Mouse (Mus musculus): ENCODE results near the gene Prelp.
"Not testable (repeated sequence)": the region's sequence is repeated elsewhere in the genome, so short reads cannot be mapped to it uniquely, and the experiment has no call there.

Prelp gene

DNA sequence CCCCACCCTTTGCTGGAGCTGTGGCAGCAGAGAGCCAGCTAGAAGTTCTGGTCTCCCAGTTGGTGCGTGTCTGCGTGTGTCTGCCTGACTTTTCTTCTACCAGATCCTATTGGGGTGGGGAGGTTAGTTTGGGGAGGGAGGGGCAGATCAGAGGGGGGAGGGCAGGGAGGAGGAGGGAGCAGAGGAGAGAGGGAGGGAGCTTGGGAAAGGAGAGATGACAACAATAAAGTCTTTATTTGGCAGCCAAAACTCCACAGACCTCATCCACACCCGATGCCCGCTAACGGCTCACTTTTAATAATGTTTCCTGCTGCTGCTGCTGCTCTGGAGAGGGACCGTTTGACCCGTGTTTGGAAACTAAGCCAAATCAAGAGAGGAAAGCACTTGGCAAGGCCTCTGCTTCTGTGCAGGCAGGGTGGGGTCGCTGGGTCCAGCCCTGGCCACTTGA is at the start of gene Prelp:
Gene Prelp (minus strand): TSS at position 111 of the 448 bp plus-strand sequence.
- DNase-seq (ENCODE audit: low read depth, low spot score) = no peak

DNA sequence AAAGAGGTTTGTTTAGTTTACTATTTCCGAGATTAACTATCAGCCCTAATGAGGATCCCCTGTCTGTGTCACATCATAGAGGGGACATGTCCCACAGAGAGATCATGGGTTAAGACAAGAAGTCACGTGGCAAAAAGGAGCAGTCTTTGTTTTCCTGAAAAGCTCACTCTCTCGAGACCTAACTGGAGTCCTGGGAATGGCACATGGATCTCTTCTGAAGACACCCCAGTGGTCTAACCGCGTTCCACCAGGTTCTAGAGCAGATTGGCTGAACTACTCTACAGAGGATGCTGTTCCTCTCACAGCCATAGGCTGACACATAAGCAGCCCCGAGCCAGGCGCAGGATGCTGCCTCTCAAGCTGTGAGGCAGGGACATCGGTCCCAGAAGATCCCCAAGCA is 48.2 kb upstream of the Prelp start:
- no peak for DNase-seq (ENCODE audit: low read depth, low spot score)

- DNase-seq (ENCODE audit: low read depth, low spot score) = no peak
Observed at GRCm38 (mm10) chr1:133968788-133969325, 47.6 kb upstream of the Prelp start.

DNA sequence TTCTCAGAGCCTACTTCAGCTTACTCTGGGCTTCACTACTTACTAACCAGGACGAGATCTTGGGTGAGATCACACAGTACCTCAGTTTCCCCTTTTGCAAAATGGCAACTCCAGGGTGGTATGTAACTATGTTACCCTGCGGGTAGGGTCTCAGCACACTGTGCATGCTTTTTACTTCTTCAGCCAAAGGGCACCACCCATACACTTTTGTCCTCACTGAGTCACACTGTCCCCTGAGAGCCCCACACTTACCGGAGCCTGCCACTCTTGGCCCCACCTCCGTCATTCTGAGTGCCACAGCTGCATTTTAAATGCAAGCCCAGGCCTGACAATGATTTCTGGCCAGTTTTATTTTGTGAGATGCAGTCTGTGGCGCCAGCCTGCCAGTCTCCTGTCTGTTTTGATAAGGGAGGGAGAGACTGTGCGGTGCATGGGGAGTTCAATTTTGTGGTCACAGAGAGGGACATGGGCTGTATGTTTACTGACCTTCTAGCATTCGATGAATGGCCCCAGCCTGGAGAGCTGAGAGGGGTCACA is 46.3 kb upstream of the Prelp start:
- DNase-seq (ENCODE audit: low read depth, low spot score) = no peak

- DNase-seq (ENCODE audit: low read depth, low spot score) = no peak
Observed at GRCm38 (mm10) chr1:133966044-133966443, 44.8 kb upstream of the Prelp start.

DNA sequence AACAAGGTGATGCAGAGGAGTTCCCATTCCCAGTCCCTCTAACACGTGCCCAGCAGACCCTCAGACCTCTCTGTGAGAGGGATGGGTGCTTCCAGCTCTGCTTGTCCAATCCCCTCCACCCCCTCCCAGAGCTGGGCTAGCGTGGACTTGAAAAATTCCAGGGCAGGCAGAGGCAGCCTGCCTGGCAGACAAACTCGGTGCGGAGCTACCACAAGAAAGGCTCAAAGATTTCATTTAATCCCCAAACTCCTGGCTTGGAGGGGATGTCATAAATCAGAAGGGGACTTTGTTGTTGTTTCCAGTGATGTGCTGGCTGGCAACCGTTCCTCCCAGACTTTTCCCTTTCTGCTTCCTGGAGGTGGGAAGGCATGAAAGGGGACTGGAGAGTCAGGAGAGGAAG is 44.1 kb upstream of the Prelp start:
- no peak for DNase-seq (ENCODE audit: low read depth, low spot score)

DNA sequence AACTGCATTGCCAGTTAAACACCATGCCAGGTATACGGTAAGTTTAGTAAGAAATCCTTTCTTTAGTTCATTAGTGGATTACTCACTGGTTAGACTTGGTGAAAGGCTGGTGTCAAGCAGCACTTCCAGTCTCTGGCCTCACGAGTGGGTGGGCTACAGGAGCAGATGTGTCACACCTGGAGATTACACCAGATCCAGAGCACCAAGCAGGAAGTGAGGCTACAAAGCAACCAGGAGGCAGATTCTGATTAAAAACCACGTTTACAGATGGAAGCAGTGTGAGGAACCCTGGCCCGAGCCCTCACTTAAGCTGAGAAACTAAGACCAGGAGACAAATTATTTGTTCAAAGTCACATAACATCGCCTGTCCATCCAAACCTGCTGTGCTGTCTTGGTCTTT is 43.5 kb upstream of the Prelp start:
- DNase-seq (ENCODE audit: low read depth, low spot score) = no peak

DNA sequence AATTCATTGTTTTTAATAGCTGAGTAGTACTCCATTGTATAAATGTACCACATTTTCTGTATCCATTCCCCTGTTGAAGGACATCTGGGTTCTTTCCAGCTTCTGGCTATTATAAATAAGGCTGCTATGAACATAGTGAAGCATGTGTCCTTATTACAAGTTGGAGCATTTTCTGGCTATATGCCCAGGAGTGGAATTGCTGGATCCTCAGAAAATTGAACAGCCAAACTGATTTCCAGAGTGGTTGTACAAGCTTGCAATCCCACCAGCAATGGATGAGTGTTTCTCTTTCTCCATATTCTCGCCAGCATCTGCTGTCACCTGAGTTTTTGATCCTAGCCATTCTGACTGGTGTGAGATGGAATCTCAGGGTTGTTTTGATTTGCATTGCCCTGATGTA is 42.4 kb upstream of the Prelp start:
- not testable (repeated sequence) for DNase-seq (ENCODE audit: low read depth, low spot score)

DNA sequence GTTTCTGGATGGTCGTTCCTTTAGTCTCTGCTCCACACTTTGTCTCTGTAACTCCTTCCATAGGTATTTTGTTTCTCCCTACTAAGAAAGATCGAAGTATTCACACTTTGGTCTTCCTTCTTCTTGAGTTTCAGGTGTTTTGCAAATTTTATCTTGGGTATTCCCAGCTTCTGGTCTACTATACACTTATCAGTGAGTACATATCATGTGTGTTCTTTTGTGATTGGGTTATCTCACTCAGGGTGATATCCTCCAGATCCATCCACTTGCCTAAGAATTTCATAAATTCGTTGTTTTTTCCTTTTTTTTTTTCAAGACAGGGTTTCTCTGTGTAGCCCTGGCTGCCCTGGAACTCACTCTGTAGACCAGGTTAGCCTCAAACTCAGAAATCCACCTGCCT is 41.9 kb upstream of the Prelp start:
- not testable (repeated sequence) for DNase-seq (ENCODE audit: low read depth, low spot score)

- no peak for DNase-seq (ENCODE audit: low read depth, low spot score)
Observed at GRCm38 (mm10) chr1:133961281-133962134, 40.3 kb upstream of the Prelp start.

DNA sequence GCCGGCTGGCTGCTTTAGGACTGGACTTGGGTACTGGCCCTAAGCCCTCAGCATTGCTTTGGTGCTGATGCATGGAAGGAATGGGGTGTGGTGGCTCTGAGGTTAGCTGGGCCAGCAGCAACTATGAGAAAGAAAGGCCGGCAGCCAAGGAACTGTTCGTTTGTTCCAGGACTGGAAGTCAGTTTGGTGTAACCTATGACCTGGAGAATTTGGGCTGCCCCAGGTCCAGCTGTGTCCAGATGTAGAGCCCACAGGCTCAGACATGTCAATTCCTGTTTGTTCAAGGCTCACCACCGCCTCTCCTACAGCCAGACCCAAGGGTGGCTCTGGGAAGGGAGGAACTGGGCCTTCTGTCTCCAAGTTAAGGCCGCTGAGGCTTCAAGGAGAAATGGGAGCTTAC is 38.3 kb upstream of the Prelp start:
- no peak for DNase-seq (ENCODE audit: low read depth, low spot score)

GRCm38 (mm10) chr1:133954009-133954408 is 32.8 kb upstream of the Prelp start:
- no peak for DNase-seq (ENCODE audit: low read depth, low spot score)

DNA sequence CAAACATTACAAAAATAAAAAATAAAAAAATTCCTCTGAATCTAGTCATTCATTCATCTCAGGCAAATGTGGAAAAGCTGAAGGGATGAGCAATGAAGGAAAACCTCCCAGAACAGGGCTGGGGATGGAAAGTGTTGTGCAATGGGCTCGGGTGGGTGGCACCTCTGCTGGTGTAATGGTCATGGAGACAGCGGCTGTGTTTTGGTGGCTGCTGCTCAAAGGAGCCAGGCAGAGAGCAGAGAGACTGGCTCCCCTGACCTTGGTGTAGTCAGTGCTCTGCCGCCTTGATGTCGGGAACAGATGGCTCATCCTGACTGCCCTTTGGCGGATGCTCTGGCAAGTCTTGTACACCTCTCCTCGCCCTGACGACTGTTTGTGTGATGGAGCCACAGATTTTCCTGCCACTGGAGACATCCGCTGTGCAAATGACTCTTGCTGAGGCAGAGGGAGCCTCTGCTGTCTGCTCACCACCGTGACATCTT is 32.1 kb upstream of the Prelp start:
- no peak for DNase-seq (ENCODE audit: low read depth, low spot score)

- no peak for DNase-seq (ENCODE audit: low read depth, low spot score)
Observed at GRCm38 (mm10) chr1:133951598-133951997, 30.4 kb upstream of the Prelp start.

DNA sequence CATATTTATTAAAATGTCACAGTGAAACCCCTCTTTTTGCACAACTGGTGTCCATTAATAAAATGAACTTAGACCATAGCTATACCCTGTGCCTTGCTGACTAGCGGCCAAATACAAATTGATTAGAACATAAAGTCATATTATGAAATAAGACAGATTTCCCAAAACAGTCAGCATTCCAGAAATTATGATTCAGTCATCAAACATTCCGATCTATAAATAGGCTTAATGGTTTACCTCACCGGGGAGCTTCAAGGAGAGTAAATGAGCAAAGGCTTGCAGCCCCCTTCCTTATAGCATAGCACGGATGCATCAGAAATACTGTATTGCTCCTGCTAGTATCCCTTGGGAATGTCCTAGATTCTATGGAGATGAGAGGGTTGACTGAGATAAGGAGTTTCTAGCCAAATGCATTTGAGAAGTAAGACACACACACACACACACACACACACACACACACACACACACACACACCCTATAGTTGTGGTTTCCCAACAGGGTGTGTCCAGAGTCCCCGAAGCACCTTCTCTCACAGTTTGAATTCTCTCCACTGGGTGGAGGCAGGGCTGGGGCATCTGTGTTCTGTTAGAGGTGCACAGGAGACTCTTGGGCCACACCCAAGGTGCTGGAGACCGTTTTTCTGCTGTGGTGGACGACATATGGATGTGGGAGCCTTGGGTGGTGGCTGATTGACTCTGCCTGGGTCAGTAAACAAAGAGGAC is 29.0 kb upstream of the Prelp start:
- peak; percentile 60 for DNase-seq (ENCODE audit: low read depth, low spot score)

DNA sequence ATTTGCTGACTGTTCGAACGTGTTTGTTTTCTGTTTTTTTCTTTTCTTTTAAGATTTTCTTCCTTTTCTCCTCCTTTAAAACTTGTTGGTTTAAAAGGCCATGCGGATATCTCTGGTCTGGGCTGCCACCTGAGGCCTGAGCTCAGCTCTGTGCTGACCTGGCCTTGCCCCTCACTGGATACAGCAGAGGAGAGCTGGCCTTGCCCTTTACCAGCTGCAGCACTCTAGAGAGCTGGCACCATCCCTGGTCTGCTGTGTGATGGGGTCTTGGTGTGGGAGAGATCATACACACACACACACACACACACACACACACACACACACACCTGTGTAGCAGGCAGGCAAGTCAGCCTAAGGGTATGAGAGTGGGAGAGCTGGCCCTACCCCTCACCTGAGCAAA is 23.9 kb upstream of the Prelp start:
- DNase-seq (ENCODE audit: low read depth, low spot score) = no peak

- DNase-seq (ENCODE audit: low read depth, low spot score) = no peak
Observed at GRCm38 (mm10) chr1:133941904-133942303, 20.7 kb upstream of the Prelp start.

DNA sequence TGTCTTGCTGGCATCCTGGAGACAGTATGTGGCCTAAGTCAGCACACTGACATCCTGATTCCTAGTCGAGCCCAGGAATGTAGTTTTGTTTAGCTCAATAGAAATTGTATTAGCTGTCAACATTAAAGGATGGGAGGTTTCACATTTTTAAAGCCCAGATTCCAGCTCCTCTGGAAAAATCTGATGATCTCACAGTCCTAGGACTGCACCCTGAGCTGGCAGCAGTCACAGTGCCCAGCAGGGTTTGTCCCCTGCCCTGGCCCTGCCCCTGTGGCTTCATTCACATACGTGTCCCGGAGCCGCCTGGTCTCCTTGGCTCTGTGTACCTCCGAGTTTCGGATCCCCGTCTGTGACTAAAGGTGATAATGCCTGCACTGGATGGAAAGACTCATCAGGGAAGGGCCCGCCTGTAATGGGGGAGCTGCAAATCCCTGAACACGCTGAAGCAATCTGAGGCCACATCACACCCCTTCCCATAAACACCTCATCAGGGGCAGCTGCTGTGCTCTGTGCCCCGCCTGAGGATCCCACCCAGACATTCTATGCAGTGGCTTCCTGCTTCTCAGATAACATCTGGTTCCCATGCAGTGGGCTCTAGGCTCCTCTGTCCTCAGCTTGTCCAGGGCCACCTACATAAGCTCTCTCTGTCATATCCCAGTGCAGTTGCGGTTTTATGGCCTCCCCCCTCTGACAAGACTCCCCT is 20.1 kb upstream of the Prelp start:
- no peak for DNase-seq (ENCODE audit: low read depth, low spot score)

DNA sequence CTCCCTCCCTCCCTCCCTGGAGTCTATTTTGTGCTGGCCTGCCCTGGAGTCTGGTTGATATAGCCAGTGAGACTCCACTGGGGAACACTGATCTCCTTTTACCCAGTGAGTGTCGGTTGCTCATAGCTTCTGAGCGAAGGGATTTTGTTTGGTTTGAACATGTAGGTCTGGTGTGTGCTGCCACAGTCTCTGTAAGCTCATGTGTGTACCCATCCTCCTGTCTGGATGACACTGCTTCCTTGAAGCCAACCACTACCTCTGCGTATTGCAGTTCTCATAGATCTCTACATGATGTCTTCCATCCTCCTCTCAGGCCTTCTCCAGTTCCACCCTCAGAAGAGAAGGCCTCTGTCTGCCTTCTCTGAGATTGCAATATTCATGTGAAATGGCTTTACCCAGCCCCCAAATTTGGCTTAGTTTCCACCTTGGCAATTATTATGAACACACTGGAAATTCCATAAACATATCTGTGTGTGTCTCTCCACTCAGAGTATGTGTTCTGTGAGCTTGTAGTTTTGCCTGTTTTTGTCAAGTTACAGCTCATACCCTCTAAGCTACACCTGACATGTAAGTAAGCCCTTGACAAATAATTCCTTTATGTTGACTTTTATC is 19.4 kb upstream of the Prelp start:
- no peak for DNase-seq (ENCODE audit: low read depth, low spot score)

- DNase-seq (ENCODE audit: low read depth, low spot score) = no peak
Observed at GRCm38 (mm10) chr1:133939708-133940107, 18.5 kb upstream of the Prelp start.

- DNase-seq (ENCODE audit: low read depth, low spot score) = peak; percentile 61
Observed at GRCm38 (mm10) chr1:133936169-133936568, 15.0 kb upstream of the Prelp start.

Measured in ES-CJ7 (cell line).